In genomic region chr14:93701385-93702101, GRCm38 (mm10) we compare ENCODE assay signal across 13 mouse cellular contexts.
A peak's percentile ranks its signal among the peaks of the same experiment; 100 is the strongest.
DNase-seq lines count a peak whose midpoint lies in the region; ATAC-seq and TF ChIP-seq lines count a peak whose summit lies in the region.
"Had no signal": no experiment of that assay in that cellular context is flagged by ENCODE, and none has a peak within 500 bp of the region (broad histone marks: within the 10 kb centered on the region; RNA-seq: fewer than 3 reads in every experiment).

No protein-coding gene starts in this region.

- H3K4me2 ChIP-seq in neural tube, embryonic 15.5 days, result peak overlapping the region; percentile 51
- H3K4me2 ChIP-seq in kidney, embryonic 14.5 days (replicated peaks; ENCODE audit: low read depth, low read length), result no peak overlapping the region
- H3K4me2 ChIP-seq: heart, embryonic 13.5 days; lung, embryonic 15.5 days had no signal

- peaks cover 15% of the 10 kb centered on the region for H3K4me1 ChIP-seq in neural tube, embryonic 15.5 days
- no peaks in the 10 kb centered on the region for H3K4me1 ChIP-seq in kidney, embryonic 14.5 days (ENCODE audit: control insufficient read depth, insufficient read depth, low read length)
- H3K4me1 ChIP-seq: heart, embryonic 13.5 days; limb, embryonic 10.5 days; lung, embryonic 15.5 days had no signal

- no peaks in the 10 kb centered on the region for H3K36me3 ChIP-seq in neural tube, embryonic 15.5 days
- H3K36me3 ChIP-seq in kidney, embryonic 14.5 days (ENCODE audit: control insufficient read depth, insufficient read depth, low read length), result no peaks in the 10 kb centered on the region
- H3K36me3 ChIP-seq: heart, embryonic 13.5 days; limb, embryonic 10.5 days; lung, embryonic 15.5 days had no signal

- peak; percentile 78 for ATAC-seq in cerebellum, adult (ENCODE audit: insufficient number of reproducible peaks, low FRiP score, low TSS enrichment)
- peak; percentile 61; the same call in 1 of the 2 replicates for ATAC-seq in neural tube, embryonic 15.5 days (ENCODE audit: low FRiP score)
- ATAC-seq in kidney, embryonic 14.5 days (ENCODE audit: low FRiP score, low TSS enrichment), result no peak
- ATAC-seq in erythroblast, adult 5-6 weeks (replicated peaks; ENCODE audit: low FRiP score, poor library complexity, severe bottlenecking), result no peak

- H3K9me3 ChIP-seq in neural tube, embryonic 15.5 days (replicated peaks), result no peaks in the 10 kb centered on the region
- H3K9me3 ChIP-seq in kidney, embryonic 14.5 days (ENCODE audit: control insufficient read depth, low read length), result no peaks in the 10 kb centered on the region
- H3K9me3 ChIP-seq: heart, embryonic 13.5 days; limb, embryonic 10.5 days; lung, embryonic 15.5 days had no signal

- H3K27ac ChIP-seq in left cerebral cortex, adult 2 months, result peak overlapping the region; percentile 89
- peak overlapping the region; percentile 92 for H3K27ac ChIP-seq in layer of hippocampus, adult 2 months
- H3K27ac ChIP-seq in neural tube, embryonic 15.5 days (replicated peaks), result peak overlapping the region; percentile 54
- H3K27ac ChIP-seq in kidney, embryonic 14.5 days (ENCODE audit: low read depth, low read length), result no peak overlapping the region
- H3K27ac ChIP-seq: heart, embryonic 13.5 days; limb, embryonic 10.5 days; lung, embryonic 15.5 days had no signal

- DNase-seq in cerebellum, adult 11 months, result no peak
- no peak for DNase-seq in left cerebral cortex, adult 2 months (ENCODE audit: extremely low spot score in 1 of 2, low spot score in 2 of 2)
- no peak for DNase-seq in left cerebral cortex, adult 11 months (ENCODE audit: low spot score)
- peak in 1 of 2 experiments; percentile 29 for DNase-seq in layer of hippocampus, adult 2 months (ENCODE audit: low spot score in 2 of 2)
- DNase-seq: kidney, adult 8-10 months had no signal

- TF ChIP-seq CTCF in left cerebral cortex, adult 2 months (IDR thresholded peaks at IDR 0.05), result no peak
- no peak for TF ChIP-seq CTCF in layer of hippocampus, adult 2 months (conservative IDR thresholded peaks at IDR 0.05)

- no peaks in the 10 kb centered on the region for H3K27me3 ChIP-seq in neural tube, embryonic 15.5 days (replicated peaks)
- H3K27me3 ChIP-seq in kidney, embryonic 14.5 days (ENCODE audit: control insufficient read depth, insufficient read depth, low read length), result no peaks in the 10 kb centered on the region
- H3K27me3 ChIP-seq: heart, embryonic 13.5 days; lung, embryonic 15.5 days had no signal

- no peak overlapping the region; the same call in 1 of the 2 replicates for H3K9ac ChIP-seq in neural tube, embryonic 15.5 days (replicated peaks)
- no peak overlapping the region for H3K9ac ChIP-seq in kidney, embryonic 14.5 days (ENCODE audit: low read depth, low read length)
- H3K9ac ChIP-seq: heart, embryonic 13.5 days; lung, embryonic 15.5 days had no signal

- H3K4me3 ChIP-seq in left cerebral cortex, adult 2 months, result peak overlapping the region; percentile 39
- peak overlapping the region; percentile 51 for H3K4me3 ChIP-seq in layer of hippocampus, adult 2 months
- H3K4me3 ChIP-seq in neural tube, embryonic 15.5 days (replicated peaks), result peak overlapping the region; percentile 19; the same call in 1 of the 2 replicates
- H3K4me3 ChIP-seq in kidney, embryonic 14.5 days (ENCODE audit: low read length), result no peak overlapping the region
- H3K4me3 ChIP-seq: heart, embryonic 13.5 days; limb, embryonic 10.5 days; lung, embryonic 15.5 days; myocyte had no signal

- WGBS in neural tube, embryonic 15.5 days, result 15% methylated on average over 12 of the region's 12 CpGs
- 54% methylated on average over 12 of the region's 12 CpGs for WGBS in kidney, embryonic 14.5 days

- intact Hi-C loops in left cerebral cortex, adult 2 months (cut with DNase I), result no loop called here

Comparison
In these comparisons a context has a peak if more than half of its experiments do, and no peak if none do; other contexts are left out.
1. ATAC-seq: peak in cerebellum, adult (single experiment) and neural tube, embryonic 15.5 days (single experiment); none in kidney, embryonic 14.5 days (single experiment) and erythroblast, adult 5-6 weeks (single experiment).